Mouse (Mus musculus) c-Kit-positive CD71-positive TER-119-positive erythroid progenitor cells, embryonic 14.5 days (primary cell): ENCODE measurements around the gene D10Jhu81e.
"Not testable (repeated sequence)": the region's sequence is repeated elsewhere in the genome, so short reads cannot be mapped to it uniquely, and the experiment has no call there.

Source experiments
- DNase-seq: peaks from one replicate; pipeline ENCODE4 v3.0.0-alpha.2; 2013; ENCODE audit warnings: low spot score

The D10Jhu81e gene

DNA sequence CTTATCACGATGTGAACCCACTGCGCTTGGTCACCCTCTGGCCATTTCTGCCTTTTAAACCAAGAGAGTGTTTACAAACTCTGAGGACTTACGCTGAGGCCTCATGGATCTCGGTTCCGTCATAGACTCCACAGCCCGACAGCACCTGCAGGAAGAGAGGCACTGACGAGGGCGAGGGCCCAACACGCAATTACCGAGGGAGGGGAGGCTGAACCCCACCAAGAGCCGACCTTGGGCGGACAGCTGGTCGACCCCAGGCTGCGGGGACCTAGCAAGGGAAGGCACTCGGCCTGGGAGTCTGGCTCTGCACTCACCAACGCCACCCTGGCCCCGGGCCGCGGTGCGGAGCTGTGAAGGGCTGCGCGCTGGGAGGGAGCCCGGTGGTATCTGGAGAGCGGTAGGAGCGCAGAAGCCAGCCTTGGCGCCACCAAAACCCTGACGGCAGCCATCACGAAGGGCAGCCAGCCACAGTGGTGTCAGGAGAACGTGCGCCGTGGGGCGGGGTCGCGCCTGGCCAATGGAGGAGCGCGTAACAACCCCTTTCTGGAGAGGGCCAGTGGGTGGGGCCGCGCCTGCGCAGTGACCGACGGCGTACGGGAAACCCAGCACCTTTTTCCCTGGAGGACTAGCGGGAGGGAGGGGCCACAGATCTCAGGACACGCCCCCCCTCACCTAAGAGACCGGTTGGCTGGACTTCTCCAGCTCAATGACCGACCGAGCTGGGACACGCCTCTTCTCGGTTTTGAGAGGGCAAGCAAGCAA is at the start of gene D10Jhu81e:
Gene D10Jhu81e, minus strand, starts transcription at position 502 of the 762 bp plus-strand sequence.
- peak; percentile 97 for DNase-seq

DNA sequence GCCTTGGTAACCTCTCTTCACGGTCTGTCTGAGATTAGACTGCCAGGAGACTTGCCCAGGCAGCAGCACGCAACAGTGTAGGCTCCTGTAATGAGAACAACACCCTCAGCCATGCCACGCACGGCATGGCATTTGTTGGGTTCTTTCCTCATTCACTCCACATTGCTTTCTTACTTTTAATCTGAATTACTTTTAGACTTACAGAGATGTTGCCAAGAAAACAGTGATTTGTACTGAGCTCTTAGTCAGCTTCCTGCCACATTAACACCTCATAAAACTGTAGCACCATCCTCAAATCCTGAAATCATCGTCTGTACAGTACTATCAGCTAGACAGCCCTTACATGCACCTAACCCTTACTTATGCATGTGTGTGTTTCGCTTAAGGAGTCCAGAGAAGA is 49.0 kb upstream of the D10Jhu81e start:
- DNase-seq, result no peak

DNA sequence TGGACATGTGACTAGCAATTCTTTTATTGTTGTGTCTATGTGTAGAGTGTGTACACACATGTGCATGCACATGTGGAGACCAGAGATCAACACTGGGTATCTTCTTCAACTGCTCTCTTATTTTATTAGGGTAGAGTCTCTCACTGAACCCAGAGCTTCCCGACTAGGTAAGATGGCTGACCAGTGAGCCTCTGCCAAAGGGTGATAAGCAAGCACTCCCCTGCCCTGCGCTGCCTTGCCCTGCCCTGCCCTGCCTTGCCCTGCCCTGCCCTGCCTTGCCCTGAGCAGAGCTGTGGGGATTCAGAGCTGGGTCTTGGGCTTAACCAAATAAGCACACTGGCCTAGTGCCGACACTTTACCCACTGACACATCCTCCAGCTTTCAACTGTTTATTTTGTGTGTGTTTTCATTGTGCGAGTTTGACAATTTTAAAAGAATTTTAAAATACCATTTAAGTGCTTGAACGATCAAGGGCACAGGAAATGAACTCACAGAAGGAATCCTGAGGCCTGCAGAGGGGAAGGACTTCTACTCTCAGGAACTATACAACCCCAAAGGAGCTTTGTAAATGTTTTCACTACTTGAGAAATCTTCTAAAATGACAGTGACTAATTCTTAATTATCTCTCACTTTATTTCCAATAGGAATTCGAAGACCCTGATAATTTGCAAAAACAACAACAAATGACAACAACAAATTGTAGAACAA is 46.9 kb upstream of the D10Jhu81e start:
- peak; percentile 67 for DNase-seq

DNA sequence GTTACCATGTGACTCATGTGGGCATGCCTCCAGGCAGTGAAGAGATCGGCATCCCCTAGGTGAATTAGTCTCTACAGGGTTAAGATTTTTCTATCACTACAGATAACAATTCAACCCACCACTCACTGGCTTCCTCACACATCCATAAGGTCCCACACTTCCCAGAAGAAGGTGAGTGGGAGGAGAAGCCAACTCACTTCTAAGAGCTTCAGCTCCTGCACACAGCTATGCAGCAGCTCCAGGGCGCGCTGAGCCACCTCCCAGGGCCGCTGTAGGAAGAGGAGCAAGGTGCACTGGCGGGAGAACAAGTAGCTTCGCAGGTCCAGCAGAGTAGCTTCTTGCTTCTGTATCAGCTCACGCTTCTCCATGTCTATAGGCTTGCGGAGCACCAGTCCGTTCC is 44.8 kb upstream of the D10Jhu81e start:
- DNase-seq, result no peak

DNA sequence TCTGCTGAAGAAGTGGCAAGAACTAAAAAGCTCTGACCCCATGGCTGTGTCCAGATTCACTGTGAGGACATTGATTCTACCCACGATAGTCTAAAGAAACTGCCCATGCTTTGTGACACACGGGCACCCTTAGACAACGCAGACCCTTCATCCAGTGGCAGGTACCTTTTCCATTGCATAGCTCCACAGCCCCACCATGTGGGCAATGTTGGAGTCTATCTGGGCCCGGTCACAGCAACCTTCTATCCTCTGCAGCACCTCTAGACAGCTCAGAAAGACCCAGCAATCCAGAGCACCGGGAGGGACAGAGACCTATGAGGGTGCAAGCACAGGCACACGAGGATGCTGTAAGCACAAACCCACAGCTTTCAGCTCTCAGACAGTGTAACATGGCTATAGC is 41.7 kb upstream of the D10Jhu81e start:
- no peak for DNase-seq

DNA sequence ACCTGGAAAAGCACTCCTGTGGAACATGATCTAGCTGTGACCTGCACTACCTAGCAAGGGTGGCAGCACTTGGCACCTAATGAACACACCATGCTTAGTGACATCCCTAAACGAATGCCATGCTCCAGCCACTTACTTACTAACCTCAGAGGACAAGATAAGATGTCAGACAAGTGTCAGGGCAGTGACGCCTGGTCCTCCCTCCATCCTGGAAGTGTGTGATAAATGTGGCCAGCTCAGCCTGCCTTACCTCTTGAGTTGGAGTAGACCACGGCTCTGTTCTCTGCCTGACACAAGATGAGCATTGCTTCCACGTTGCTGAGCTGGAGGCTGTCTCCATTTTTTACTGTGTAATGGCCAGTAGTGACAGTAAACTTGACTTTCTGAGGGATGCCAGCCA is 31.6 kb upstream of the D10Jhu81e start:
- DNase-seq, result peak; percentile 23

DNA sequence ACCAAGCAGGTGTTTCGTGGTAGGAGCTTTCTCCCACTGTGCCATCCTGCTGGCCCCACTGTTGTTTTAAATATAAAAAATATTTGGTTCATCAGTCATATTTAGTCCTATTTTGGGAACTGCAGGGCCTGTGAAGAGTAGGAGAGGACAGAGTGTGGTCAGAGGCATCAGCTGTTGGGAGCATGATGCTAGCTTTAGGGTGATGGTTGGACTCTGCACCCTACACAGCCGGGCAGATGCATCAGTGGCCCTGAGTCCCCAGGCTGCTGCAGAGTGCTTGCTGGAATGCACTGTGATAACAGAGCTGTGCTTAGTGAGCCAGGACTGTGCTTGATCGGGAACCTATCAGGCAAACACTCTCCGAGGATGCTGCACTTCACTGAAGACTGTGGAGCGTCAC is 23.4 kb upstream of the D10Jhu81e start:
- DNase-seq, result no peak

DNA sequence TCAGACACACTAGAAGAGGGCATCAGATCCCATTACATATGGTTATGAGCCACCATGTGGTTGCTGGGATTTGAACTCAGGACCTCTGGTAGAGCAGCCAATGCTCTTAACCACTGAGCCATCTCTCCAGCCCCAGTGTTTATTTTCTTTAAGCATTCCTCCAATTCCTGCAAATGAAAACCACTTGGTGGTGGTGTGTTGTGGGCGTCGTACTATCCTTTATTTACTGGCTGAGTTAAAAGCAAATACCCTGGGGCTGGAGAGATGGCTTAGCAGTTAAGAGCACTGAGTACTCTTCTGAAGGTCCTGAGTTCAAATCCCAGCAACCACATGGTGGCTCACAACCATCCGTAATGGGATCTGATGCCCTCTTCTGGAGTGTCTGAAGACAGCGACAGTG is 16.5 kb upstream of the D10Jhu81e start:
- not testable (repeated sequence) for DNase-seq

DNA sequence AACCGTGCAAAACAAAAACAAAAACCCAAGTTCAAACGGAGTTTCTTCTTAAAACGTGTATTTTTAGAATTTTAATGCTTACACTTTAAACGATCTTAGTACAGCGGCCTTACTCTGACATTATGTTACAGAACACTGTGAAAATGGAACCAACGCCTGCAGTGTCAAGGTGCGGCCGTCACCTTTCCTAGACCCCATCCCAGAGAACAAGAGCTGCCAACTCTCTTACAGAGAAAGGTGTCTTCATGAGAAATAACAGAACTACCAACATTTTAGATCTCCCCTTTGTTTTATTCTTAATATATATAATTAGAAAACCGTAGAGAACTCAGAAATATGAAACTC is 15.8 kb upstream of the D10Jhu81e start:
- DNase-seq, result no peak

DNA sequence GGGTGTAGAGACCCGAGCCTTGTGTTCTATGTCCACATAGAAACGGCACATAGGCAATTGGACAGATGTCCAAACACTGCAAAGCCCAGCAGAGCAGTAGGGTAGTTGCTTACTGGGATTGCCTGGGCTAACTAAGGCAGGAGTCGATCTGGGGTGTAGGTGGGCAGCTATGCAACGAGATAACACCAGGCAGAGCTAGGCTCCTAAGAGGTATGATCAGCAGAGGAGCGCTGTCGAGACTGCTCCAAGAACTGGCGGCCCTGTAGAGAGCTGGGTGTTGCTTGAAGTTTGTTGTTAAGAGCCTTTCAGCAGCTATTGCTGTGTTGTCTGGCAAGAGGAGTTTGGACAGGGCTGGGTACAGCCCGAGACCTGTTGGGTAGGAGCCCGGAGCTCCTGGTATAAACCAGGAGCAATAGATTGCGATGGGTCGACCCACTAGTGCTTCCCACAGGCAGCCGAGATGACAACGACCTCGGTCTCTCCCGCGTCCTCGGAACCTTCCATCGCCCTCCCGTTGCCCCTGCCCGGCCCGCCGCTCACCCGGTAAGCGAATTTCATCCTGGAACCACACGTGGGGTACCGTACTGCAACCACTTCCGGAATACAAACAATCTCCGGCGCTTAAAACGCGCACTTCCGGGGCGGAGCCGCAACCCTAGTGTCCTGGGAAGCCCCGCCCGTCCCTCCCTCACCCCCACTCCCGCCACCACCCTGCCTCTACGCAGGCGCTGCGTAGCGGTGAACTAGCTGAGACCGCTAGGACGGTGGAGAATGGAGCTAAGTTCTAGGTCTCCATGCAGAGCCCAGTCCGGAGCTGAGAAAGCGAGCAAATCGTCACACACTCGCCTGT is 15.2 kb upstream of the D10Jhu81e start, which contains the start of gene Pwp2:
Gene Pwp2, minus strand, starts transcription at position 619 of the 850 bp plus-strand sequence.
- DNase-seq, result peak; percentile 92

DNA sequence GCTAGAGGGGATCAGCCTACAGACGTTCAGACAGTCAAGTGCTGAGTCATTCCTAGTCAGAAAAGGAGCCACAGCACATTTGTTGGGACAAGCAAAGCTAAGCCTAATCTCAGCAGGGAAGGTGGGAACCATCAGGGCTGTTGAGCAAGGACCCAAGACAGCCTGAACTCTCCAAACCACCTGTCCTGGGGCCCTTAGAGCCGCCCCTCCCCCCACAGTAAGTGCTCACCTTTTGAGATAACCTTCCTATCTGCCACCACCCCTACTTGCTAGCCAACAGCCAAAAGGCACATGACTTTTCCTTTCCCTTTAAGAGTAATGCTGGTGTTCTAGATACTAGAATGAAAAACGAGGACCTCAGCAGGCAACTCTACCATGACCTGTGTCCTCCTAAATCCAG is 14.0 kb upstream of the D10Jhu81e start:
- DNase-seq, result no peak

DNA sequence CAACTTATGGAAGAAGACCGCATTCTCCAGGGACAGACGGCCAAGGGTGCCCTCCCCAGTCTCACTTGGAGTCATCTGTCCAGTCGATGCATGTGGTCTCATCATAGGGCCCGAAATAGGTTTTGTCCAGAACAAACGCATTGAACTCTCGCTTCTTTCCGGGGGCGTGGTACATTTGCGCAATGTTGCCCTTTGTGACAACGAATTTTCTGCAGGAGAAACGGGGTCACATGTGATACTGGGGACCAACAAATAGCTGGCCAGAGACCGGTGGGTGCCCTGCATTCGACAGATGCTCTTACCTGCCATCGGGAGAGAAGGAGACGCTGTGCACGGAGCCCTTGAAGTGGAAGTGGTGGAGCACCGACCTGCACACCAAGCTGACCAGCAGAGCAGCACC is 12.7 kb upstream of the D10Jhu81e start:
- no peak for DNase-seq

DNA sequence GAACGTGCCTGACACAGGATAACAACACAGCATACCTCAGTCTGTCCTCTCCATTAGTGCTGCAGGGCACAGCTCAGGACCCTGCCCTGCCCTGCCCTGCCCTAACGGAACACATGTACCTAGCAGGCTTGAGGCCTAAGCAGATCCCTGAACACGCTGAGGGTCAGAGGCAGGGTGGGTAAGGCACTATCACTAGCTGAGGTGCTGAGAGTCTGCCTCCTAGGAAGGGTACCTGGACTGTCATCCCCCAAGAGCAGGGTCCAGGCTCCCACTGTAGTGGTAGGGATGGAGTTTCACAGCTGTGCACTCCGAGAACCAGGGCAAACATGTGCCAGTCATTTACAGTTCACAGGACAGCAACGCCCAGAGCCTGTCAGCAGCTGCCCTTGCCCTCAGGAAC is 4.9 kb upstream of the D10Jhu81e start:
- DNase-seq, result no peak

DNA sequence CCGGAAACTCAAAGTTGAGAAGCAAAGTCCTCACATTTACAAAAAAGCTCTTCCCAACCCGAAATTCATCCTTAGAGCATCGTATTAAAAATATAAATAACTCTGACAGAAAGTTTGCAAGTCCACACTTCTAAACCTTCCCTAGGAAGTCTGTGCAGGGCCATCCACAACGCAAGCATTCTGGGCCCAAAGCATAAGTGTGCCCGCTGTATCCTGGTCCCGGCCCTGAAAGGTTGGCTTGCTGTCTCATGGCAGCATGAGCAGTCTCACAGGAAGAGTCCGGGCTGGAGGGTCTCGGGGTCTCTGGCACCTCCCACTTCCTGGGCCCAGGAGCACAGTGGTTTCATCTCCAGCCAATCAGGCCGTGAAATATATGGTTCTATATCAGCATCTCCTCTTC is 2.0 kb upstream of the D10Jhu81e start:
- DNase-seq, result no peak

DNA sequence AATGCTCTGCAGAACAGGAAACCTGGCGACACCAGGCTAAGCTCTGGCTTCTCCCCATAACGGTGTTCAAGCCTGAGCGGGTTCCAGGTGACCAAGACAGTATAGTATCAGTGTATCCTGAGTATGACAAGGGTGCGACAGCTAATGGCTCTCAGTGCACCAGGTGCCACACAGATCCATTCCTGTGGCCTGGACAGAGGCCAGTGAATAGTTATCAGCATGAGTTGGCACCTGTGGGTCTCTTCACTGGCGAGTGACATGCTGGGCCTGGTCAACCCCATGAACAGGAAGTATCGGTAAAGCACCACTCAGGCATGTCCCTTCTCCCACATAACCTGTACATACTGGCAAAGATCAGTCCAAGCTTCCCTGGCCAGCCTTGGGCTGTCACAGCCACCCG is 1.5 kb upstream of the D10Jhu81e start:
- DNase-seq, result no peak

DNA sequence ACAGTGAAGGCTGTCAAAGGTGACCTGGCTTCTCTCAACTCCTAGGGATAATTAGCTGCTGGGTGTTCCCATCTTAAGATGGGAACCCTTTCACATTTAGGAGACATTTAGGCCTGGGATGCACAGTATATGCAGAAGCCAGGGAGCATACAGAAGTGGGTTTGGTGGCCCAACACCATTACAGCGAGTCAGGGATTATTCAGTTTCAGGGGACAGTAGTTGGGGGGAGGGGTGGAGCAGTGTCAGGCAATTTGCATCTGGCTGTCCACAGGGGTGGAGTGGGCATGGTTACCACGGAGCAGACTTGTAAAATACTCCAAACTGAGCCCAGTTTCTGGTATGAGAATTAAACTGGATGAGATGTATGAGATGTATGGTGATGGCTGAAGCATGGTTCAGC is 863 bp upstream of the D10Jhu81e start:
- DNase-seq, result no peak

DNA sequence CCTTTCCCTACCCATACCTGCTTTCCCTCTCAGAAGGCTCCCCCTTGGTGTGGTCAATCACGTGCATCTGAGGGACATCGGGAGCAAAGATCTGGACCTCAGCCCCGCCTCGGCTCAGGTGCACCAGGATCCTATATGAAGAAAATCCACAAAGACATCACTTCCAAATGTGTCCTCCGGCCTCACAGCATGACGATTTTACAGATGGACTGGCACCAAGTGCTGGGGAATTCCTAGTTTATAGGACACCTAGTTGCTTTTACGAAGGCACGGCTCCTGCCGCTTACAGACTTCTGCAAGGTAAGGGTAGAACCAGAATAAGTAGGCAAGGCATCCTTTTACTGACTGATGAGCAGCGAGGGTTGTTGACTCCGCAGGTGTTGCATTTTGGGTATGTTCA is 790 bp downstream of the D10Jhu81e start:
- no peak for DNase-seq

DNA sequence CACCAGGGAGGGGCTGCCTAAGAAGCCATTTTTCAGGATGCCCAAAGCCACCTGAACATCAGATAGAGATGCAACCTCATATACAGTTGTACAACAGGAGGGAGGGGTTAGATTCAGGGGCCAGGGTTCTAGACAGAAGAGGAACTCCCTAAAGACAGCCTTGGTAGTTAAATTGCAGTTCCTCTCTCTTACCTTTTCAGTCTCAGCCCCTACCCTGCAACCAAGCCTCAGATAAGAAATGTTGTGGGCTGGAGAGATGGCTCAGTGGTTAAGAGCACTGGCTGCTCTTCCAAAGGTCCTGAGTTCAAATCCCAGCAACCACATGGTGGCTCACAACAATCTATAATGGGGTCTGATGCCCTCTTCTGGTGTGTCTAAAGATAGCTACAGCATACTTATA is 1.8 kb downstream of the D10Jhu81e start:
- DNase-seq, result no peak

DNA sequence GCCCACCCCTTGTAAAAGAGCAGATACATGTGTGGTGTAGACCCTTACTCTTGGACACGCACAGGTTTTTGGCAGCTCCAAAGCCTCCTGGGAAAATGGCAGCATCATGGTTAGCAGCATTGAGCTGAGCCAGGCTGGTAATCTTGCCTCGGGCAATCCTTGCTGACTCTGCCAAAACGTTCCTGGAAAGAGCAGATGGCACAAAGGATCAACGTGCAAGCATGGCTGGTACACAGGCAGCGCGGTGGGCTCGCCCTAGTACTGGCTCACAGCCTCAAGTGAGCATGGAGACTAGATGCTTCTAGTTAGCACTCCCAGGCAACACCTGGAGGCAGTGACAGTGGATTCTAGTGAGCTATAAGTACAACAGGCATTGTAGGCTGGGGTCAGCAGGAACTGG is 2.2 kb downstream of the D10Jhu81e start:
- no peak for DNase-seq

DNA sequence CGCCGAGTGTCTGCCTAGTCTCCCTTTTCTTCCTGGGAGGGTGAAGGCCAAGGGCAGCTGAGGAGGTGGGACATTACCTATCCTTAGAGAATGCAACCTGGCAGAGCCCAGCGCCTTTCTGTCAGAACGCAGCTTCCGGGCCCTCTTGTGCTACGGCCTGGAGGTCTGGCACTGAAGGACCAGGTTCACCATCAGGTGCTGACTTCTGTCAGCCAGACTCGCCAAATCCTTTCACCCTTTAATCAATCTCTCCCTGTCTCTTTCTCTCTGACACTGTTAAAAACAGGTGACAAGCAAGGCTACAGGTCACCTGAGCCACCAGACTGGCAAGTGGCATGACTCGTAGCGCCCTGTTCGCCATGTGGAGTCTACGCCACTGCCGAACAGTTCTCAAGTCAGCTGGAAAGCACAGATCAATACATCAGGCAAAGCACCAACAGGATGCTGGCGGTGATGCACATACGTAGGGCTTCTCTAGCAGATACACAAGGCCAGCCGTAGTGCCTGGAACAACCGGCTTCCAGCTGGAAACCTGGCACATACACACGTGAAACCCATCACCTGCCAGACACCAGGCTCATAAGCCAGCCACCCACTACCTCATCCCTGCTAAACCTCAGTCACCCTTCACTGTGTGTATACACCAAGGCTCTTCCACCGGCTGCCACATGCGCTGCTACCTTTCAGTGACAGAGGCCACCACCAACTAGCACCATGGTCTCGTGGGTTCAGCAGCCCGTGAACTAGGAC is 4.2 kb downstream of the D10Jhu81e start:
- DNase-seq, result no peak

DNA sequence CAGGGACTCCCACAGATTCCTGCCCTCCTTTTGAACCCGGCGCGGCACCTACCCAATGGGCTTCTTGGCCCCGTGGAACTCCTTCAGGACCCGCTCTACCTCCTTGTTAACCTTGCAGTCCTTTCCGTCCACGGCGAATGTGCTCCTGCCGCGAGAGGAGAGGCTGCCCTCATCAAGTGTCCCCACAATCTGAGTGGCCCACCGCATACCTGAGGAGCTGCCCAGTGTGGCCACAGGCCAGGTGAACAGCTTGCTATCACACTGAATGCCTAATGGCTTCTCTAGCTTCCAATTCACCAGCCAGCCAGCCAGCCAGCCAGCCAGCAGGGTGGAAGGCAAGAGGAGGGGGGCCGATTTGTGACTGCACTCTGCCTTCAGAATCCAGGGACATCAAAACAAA is 4.8 kb downstream of the D10Jhu81e start:
- DNase-seq, result no peak

DNA sequence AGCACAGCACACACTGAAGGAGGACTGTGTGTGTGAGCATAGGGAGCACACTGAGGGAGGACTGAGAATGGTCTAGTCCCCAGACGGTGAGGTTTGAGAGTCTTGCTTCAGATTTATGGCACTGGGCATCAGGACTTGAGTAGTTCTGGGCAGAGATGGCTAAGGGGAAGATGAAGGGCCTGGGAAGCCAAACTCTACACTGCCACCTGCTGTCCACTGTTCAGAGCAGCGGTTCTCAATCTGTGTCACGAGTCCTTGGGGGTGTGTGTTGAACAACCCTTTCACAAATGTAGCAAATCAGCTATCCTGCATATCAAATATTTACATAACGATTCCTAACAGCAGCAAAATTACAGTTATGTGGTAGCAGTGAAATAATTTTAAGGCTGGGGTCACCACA is 5.7 kb downstream of the D10Jhu81e start:
- peak; percentile 51 for DNase-seq
